Mouse (Mus musculus): ENCODE measurements around the gene Taf8.
"Not testable (repeated sequence)": the region's sequence is repeated elsewhere in the genome, so short reads cannot be mapped to it uniquely, and the experiment has no call there.

Gene Taf8

DNA sequence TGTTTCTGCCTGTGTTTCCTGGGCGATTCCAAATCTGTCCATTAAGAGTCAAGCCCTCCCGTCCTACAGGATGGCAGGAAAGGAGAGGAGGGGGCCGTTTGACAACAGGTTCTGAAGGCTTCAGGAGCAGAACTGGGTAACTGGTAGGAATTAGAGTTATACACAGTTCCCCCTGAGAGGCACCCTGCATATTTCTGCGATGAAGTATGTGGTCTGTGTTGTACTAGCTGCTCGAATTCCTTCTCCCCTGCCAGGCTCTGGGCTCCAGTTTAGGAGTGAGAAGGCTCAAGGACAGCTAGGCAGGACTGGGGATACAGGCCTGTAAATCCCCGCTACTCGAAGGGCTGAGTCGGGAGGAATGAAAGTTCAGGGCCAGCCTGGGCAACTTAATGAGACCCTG is 16.1 kb upstream of the Taf8 start:
- no peak for DNase-seq (ENCODE audit: low read depth)

DNA sequence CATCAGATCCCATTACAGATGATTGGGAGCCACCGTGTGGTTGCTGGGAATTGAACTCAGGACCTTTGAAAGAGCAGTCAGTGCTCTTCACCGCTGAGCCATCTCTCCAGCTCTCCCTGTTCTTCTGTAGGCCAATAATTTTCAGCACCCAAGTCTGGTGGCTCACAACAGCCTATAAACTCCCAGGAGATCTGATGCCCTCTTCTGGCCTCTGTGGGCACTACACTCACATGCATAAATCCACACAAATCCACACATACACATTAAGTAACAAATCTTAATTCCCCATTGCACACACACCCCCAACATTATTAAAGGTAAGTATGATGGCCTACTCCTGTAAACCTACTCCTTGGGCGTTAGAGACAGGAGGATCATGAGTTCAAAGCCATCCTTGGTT is 14.1 kb upstream of the Taf8 start:
- no peak for DNase-seq (ENCODE audit: low read depth)

DNA sequence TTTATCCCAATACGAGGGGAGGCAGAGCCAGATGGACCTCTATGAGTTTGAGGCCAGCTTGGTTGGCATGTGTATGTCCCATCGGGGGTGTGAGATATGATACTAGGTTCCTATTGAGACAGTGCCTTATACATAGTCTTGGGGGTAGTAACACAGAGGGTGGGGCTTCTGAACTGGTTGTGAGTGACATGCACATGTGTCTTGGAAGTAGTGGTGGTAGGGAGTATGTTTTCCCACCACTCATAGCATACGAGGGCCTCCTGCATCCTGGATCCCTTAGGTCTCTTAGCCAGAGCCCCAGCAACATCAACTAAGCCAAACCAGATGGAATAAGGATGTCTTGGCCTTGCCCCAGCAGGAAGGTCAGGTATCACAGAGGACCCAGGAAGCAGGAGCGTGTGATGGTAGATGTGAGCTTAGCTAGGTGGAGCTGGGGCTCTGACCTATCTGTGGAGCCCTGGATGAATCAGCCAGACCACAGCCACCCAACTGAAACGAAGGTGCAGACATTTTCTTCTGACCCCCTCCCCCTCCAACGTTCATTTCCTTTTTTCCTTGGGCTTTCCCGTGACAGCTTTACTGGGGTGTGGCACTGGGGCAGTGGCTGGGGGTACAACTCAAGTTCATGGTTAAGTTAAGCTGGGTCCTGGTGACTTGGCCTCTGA is 13.2 kb upstream of the Taf8 start:
- DNase-seq (ENCODE audit: low read depth) = no peak

DNA sequence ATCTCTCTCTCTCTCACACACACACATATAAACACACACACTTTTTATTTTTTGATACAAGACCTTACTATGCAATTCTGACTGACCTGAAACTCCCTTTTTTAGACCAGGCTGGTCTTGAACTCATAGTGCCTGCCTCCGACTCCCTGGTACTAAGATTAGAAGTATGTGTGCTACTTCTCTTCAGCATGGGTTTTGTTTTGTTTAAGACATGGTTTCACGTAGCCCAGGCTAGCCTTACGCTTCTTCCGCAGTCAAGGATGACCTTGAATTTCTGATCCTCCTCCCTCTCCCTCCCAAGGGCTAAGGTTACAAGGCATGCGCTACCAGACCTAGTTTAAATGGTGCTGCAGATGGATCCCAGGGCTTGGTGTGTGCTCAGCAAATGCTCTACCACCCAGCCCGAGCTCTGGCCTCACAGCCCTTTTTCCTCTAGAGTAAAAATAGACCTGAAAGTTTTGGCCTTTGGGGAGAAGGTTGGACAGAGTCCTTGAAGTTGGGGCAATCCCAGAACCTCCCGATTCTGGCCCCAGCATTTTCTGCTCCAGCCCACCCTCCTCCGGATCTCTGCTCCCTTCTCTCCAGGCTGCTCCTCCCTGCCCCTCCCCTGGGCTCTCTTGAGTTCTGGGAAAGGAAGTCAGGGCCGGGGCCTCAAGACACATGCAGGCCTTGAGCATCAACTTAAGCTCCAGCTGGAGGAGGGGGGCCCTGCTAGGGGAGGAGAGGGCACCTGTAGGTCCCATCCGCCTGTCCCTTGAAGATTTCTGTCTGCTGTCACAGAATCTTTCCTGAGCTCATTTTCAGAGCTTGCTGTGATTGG is 11.1 kb upstream of the Taf8 start:
- no peak for DNase-seq (ENCODE audit: low read depth)

DNA sequence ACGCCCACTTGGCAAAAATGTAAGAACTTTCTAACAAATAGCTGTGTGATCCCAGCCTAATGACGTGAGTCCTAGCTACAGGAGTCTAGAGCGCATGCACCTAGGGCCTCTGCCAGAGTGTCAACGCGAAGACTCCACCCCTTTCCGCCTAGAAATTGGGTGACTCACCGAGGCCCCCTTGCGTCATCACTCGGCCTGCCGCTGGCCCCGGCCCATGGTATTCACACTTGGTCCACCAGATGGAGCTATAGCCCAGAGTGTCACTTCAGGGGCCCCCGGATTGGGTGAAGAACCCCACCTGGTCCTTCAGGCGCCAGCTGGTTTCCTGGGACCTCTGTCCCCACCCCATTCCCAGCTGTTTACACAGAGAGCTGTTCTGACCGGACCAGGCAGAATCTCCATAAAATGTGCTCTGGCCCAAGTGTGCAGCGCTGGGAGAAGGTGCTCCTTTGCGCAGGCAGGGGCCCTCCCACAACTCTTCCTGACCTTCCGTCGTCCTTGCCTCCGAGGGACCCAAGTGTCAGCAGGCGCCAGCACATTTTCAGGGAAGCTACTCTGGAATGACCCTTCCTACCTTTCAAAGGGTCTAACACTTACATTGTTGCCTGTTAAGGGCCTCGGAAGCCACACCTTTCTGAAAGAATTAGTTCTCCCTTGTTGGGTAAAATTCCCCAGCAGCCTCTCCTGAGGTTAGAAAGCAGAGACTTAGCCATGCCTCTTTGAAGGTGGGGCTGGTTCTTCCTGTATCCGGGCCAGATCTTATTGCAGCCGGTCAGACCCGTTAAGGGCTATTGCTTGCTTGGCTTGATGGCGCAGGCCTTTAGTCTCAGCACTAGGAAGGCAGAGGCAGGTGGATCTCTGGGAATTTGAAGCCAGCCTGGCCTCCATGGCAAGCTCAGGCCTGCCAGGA is 9.3 kb upstream of the Taf8 start:
- DNase-seq (ENCODE audit: low read depth) = peak; percentile 93

DNA sequence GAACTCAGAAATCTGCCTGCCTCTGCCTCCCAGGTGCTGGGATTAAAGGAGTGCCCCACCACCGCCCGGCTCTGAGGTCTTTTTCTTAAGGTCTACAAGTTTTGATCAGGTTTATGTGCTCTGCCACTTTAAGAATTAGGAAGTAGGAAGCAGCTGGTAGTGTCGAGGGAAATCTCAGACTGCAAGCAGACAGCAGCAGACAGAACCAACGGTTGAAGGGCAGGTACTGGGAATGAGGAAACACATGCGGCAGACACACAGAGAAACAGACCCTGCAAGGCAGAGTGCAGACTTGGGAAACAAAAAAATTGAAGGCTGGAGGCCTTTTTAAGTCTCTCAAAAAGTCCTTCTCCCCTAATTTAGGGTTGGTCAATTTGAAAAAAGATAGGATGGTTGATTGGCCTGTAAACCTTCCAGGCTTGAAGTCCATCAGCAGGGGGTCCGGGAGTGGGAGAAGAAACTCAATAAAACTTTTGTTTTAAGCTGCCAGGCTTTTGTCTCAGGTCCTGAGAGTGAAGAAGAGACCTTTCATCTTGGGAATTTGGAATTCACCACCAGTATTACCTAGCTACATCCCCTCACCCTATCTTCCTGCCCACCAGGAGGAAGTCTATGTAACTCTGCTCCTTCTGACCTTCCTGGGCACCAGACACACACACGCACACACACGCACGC is 7.1 kb upstream of the Taf8 start:
- no peak for DNase-seq (ENCODE audit: low read depth)

DNA sequence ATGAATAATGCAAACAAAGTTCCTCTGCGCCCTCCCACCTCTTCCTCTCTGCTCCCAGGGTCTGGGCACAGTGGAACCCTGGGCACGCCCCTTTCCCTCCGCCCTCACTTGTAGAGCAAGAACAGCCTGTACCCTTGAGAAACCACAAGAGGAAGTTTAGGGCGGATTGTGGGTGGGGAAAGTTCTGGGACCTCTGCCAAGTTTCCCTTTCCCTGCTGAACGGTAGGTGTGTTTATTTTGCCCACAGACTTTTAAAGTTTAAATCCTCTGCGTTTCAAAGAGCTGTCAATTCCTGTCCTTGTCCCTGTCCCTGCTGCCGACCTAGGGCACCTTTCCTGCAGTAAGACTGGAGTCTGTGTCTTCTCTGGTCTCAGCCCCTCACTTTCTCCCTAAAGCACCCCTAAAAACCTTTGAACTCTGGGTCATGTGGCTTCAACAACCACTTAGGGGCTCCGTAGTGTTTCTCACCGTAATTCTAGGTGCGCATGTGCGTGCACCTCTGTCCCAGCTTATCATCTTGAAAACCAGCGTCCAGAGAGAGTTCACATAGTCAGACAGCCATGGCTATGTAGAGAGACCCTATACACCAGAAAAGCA is 6.0 kb upstream of the Taf8 start:
- peak; percentile 93 for DNase-seq (ENCODE audit: low read depth)

DNA sequence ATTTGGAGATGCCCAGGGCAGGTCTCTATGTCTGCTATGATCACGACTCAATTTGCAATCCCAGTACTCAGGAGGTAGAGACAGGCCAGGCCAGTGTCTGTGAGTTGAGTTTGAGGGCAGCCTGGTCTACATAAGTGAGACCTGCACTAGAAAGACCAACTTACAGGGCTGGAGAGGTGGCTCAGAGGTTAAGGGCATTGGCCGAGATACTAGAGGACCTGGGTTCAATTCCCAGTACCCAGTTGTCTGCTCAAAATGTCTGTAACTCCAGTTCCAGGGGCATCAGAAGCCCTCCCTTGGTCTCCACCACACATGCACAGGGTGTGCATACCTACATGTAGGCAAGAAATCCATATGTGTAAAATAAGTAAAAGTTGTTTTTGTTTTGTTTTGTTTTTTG is 5.4 kb upstream of the Taf8 start:
- no peak for DNase-seq (ENCODE audit: low read depth)

DNA sequence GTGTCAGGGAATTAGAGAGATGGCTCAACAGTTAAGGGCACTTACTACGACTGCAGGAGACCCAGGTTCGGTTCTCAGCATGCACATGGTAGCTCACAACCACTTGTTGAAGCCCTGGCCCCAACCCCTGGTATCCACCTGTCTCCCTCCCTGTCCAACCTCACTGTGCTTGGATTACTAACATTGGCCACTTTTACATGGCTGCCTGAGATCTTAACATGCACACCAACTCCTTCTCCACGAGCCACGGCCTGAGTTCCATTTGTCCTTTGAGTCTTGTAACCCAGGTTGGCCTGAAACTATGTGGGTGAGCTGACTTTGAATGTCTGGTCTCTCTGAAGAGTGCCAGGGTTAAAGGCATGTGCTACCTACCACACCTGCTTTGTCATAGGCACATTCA is 4.6 kb upstream of the Taf8 start:
- no peak for DNase-seq (ENCODE audit: low read depth)

DNA sequence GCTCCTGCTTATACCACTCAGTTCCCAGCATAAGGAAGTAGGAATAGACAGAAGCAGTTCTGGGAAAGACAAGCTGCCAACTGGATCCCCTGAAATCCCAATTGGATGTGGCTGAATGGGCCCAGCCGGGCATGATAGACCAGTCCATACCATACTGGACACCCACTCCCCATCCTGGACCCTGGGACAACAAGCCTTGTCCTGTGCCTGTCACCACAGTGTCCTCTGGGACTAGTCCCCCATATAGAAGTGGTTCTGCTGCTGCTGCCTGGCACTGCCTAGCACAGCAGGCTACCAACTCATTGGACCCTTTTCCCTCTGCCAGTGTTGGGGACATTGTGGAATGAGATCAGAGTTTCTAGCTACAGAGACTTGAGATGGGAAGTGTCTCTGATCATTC is 4.0 kb upstream of the Taf8 start:
- DNase-seq (ENCODE audit: low read depth) = no peak

DNA sequence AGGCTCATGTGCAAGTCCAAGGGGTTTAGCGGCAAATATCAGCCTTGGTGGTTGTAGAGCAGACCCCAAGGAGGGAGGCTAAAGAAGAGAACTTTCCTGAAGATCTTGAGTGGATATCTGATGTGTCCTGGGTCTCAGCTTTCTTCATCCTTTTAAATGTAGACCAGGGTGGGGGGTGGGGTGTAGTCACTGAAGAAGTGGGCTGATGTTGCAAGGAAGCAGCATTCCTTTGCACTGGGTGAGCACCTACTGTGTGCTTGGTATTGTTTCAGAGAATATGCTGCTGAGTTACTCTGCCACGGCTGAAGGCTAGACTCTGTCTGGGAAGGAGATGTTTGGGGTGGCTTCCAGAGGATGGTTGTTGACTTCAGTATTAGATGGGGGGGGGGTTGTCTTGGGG is 3.5 kb upstream of the Taf8 start:
- DNase-seq (ENCODE audit: low read depth) = no peak

DNA sequence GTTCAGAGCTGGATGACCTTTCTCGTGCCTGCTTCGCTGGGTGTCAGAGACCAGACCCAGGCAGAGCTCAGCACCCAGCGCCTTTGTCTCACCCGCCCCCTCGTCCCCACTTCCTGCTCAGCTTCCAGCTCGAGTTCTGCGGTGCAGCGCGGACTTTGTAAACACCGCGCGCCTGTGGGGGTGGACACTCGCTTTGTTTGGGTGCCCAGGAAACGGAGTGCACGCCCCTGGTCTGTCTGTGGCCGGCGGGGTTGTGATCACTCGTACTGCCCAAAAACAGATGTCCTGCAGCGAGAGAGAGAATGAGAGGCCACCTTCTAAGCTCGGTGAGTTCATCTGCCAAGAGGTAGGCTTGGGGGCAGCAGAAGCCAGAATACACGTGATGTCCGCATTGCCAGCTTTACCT is 2.9 kb upstream of the Taf8 start, which contains the start of gene Ccnd3:
Ccnd3 (plus strand) TSS at position 111 of the 406 bp plus-strand sequence.
- peak; percentile 70 for DNase-seq (ENCODE audit: low read depth)

DNA sequence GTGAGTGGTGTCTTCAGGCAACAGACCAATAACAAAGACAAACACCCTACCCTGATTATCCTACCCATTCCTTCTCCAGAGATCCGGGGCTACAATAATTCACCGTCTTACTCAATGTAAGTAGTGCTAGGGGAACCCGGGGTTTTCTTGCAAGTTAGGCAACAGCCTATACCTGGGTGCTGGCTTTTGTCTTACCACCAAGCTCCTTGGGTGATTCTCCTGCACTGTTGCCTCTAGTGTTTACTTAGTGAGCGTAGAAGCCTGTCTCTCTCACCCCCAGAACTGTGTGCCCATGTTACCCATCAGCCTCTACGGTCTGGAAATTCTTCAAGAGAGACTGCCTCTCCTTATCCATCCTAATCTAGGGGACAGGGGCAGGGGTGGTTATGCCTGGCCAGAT is 2.1 kb upstream of the Taf8 start:
- DNase-seq (ENCODE audit: low read depth) = no peak

DNA sequence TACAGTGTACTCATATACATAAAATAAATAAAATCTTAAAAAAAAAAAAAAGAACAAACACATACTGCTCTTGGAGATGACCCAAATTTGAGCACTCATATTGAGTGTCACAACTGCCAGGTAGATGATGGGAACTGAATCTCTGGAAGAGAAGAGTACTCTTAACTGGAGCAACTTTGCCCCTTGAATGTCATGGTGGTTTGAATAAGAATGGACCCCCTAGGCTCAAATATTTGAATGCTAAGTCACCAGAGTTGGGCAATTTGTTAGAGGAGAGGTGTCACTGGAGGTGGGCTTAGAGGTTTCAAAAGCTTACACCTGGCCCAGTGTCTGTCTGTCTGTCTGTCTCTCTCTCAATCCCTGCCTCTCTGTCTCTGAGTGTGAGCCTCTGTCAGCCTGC is 1.6 kb upstream of the Taf8 start:
- no peak for DNase-seq (ENCODE audit: low read depth)

DNA sequence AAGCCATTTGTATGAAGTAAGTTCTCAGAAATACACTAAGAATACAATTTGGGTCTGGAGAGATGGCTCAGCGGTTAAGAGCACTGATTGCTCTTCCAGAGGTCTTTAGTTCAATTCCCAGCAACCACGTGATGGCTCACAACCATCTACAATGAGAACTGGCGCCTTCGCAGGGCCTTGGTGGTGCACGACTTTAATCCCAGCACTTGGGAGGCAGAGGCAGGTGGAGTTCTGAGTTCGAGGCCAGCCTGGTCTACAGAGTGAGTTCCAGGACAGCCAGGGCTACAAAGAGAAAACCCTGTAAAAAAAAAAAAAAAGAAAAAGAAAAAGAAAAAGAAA is 584 bp upstream of the Taf8 start:
- not testable (repeated sequence) for DNase-seq (ENCODE audit: low read depth)

DNA sequence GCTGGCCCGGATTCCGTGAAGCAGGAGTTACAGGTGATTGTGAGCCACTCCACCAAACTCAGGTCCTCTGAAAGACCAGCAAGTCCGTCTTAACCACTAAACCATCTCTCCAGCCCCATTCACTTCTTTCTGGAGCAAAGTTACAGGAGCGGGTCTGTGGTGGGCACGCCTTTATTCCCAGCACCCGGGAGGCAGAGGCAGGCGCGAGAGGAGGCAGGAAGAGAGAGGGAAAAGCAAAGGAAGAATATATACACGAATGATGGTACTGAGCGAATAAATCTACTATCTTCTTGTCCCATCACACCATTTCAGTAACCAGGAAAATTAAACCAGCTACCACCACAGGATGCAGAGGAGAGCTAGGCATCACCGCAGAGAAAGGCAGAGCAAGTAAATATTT is 561 bp downstream of the Taf8 start:
- no peak for DNase-seq (ENCODE audit: low read depth)

DNA sequence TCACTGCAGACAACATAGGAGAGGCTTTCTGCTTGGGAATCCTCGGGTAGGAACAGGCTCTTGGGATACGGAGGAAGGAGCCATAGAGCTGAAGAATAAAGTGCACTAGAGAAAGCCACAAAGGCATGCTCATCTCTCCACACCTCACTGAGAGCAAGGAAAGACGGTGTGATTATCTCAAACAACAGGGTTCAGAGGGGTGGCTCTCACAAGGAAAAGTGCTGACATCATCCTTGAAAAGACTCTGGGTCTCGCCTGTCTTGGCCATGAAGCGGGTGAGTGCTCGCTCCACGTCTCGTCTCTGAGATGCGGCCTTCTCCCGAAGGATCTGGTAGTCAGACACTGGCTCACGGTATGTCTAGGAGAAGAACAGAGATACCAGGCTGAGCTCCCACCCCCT is 8.0 kb downstream of the Taf8 start:
- no peak for DNase-seq (ENCODE audit: low read depth)

DNA sequence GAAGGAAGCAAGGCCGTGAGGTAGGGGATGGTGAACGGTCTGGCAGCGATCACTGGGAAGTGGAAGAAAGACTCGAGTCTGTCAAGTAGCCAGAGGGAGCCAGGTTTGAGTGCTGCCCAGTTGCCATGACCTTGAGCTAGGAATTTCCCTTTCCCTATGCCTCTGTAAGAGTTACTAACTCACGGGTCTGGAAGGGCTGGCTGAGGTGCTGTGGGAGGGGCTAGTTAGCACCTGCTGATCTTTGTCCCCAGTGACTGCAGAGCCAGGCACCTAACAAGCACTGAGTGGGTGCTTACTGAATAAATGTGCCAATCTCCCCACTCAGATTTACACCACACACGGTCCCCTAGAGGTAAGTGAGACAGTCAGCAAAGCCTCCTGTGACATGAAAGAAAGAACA is 8.4 kb downstream of the Taf8 start:
- no peak for DNase-seq (ENCODE audit: low read depth)

DNA sequence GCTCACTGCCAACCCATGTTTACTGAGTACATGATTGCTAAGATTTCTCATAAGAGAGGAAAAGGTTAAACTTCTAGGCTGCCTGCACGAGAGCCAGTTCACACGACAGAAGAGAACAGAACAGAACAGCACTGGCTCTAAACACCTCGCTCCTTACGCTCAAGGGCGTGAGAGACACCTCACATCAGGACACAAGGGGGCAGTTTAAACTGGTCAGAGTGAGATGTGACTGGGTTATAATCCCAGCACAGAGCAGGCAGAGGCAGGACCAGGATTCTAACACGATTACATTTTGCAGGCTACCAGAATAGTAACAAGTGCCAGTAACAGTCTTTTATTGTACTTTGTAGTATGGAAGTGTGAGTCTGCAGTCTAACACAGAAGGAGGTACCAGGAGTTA is 9.4 kb downstream of the Taf8 start:
- DNase-seq (ENCODE audit: low read depth) = no peak

DNA sequence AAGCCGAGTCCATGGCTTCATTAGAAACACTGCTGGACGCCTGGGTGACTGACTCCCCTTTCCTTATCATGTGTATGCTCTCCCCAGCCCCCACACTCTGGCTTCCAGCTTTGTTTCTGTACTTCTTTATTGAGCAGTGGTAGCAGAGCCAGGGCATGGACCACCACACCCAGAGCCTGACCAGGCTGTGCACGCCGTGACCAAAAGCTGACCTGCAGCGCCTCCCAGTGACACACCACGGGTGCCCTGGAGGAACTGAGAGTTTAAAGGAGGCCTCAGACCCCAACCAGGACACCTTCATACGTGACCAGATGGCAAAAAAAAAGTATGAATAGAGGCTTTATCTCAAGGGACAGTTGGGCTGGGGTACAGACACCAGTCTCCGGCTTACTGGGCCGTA is 11.3 kb downstream of the Taf8 start:
- DNase-seq (ENCODE audit: low read depth) = no peak

DNA sequence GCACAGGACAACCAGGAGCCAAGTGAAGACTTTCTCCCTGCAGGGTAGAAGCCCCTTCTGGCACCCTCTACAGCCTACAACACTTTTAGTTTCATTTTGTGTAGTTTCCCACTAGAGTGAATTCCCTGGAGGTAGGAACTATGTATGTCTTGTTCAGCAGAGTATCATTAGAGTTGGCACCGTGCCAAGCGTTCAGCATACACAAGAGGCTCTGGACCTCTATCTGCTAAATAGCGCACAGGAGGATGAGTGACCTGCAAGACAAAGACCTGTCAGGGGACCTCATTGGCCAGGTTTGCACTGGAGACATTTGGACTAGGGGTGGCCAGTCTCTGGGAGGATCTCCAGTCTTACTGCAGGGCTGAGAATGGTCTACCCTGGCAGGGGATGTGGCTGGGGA is 16.3 kb downstream of the Taf8 start:
- no peak for DNase-seq (ENCODE audit: low read depth)

DNA sequence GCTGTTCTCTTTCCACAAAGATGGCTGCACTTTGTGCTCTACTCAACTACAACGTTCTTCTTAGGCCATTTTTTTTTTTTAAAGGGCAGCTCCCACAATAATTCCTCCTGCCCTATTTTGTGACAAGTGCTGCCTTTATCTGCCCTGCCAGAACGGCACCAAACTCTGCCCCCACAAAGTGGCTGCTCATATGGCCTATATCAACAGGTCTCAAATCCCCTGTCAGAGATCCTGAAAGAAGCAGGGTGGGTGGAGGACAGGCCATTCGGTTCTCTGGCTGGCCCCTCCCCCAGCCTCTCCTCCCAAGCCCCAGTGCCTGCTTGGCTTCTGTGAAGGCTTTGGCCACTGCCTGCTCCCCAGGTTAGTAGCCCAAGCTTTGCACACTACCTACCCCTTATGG is 17.1 kb downstream of the Taf8 start:
- DNase-seq (ENCODE audit: low read depth) = no peak

All from fibroblast of lung, adult 2 months (primary cell).